Comparison of ENCODE assay signal across 19 mouse cellular contexts in the genomic region with DNA sequence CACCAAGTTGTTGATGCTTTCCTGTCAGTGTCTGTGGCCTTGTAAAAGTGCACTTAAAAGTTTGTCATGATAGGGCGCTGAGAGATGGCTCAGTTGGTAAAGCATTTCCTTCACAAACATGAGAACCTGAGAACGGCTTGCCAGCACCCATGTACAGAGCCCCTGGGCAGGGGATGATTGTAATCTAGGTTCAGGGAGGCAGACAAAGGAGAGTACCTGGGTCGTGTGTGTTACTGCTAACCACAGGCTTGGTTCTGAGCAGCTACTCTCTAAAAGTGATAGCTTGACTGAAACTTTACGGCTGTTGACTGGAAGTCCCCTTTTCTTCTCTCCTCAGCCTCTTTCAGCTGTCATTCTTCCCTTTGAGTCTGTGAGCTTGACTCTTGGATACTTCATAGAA.
DNase-seq lines count a peak whose midpoint lies in the region; ATAC-seq and TF ChIP-seq lines count a peak whose summit lies in the region.
"Had no signal": no experiment of that assay in that cellular context is flagged by ENCODE, and none has a peak within 500 bp of the region (broad histone marks: within the 10 kb centered on the region; RNA-seq: fewer than 3 reads in every experiment).

No protein-coding gene starts in this region.

- peak; percentile 45 for DNase-seq in A20 (ENCODE audit: low read depth, low spot score)
- peak; percentile 88 for DNase-seq in CD4-positive helper T cell, adult 2 months (ENCODE audit: low read depth, low spot score)
- DNase-seq in embryonic facial prominence, embryonic 10.5 days (ENCODE audit: low spot score): peak; percentile 7
- DNase-seq in splenic B cell, adult 2 months (ENCODE audit: low read depth, low spot score): peak; percentile 50
- DNase-seq in midbrain, embryonic 10.5 days (ENCODE audit: low spot score): no peak
- no peak for DNase-seq in gastrocnemius, adult 2 months
- DNase-seq: adrenal gland, postnatal 25 days; cerebellum, adult 8-10 months; gastrocnemius, postnatal 36 days; heart, postnatal 36 days; kidney, adult 8-10 months; kidney, postnatal 4 days; lung, embryonic 14.5 days; lung, postnatal 4 days had no signal

- no peak overlapping the region for H3K27ac ChIP-seq in embryonic facial prominence, embryonic 10.5 days (replicated peaks)
- H3K27ac ChIP-seq in forebrain, embryonic 15.5 days (replicated peaks): no peak overlapping the region
- H3K27ac ChIP-seq in midbrain, embryonic 10.5 days (replicated peaks): no peak overlapping the region
- H3K27ac ChIP-seq in gastrocnemius, adult 2 months: no peak overlapping the region
- H3K27ac ChIP-seq: limb, embryonic 15.5 days; midbrain, embryonic 13.5 days had no signal

- no peaks in the 10 kb centered on the region for H3K36me3 ChIP-seq in embryonic facial prominence, embryonic 10.5 days (replicated peaks)
- H3K36me3 ChIP-seq in splenic B cell, adult 2 months (ENCODE audit: control insufficient read depth, insufficient read depth, low read length, poor library complexity, severe bottlenecking): no peaks in the 10 kb centered on the region; the same call in 1 of the 2 replicates
- H3K36me3 ChIP-seq in forebrain, embryonic 15.5 days: no peaks in the 10 kb centered on the region
- no peaks in the 10 kb centered on the region for H3K36me3 ChIP-seq in midbrain, embryonic 10.5 days
- H3K36me3 ChIP-seq: heart, embryonic 12.5 days; limb, embryonic 15.5 days; midbrain, embryonic 13.5 days had no signal

- H3K4me2 ChIP-seq in forebrain, embryonic 15.5 days (replicated peaks): no peak overlapping the region
- H3K4me2 ChIP-seq: limb, embryonic 15.5 days; lung, embryonic 14.5 days had no signal

- no peaks in the 10 kb centered on the region for H3K27me3 ChIP-seq in embryonic facial prominence, embryonic 10.5 days (replicated peaks; ENCODE audit: low read depth, poor library complexity, severe bottlenecking)
- no peaks in the 10 kb centered on the region for H3K27me3 ChIP-seq in splenic B cell, adult 2 months (ENCODE audit: control insufficient read depth, insufficient read depth, low read length, poor library complexity, severe bottlenecking)
- no peaks in the 10 kb centered on the region for H3K27me3 ChIP-seq in forebrain, embryonic 15.5 days
- no peaks in the 10 kb centered on the region for H3K27me3 ChIP-seq in midbrain, embryonic 10.5 days (ENCODE audit: low read depth, poor library complexity, severe bottlenecking)
- H3K27me3 ChIP-seq: heart, embryonic 12.5 days; limb, embryonic 15.5 days; midbrain, embryonic 13.5 days had no signal

- H3K4me3 ChIP-seq in embryonic facial prominence, embryonic 10.5 days: no peak overlapping the region
- no peak overlapping the region for H3K4me3 ChIP-seq in forebrain, embryonic 15.5 days
- H3K4me3 ChIP-seq in midbrain, embryonic 10.5 days: no peak overlapping the region
- no peak overlapping the region for H3K4me3 ChIP-seq in gastrocnemius, adult 2 months
- H3K4me3 ChIP-seq: heart, embryonic 12.5 days; limb, embryonic 15.5 days; midbrain, embryonic 13.5 days had no signal

- H3K9me3 ChIP-seq in embryonic facial prominence, embryonic 10.5 days: peaks cover 4% of the 10 kb centered on the region; the same call in 1 of the 2 replicates
- H3K9me3 ChIP-seq in forebrain, embryonic 15.5 days: no peaks in the 10 kb centered on the region
- H3K9me3 ChIP-seq in midbrain, embryonic 10.5 days (replicated peaks): no peaks in the 10 kb centered on the region
- H3K9me3 ChIP-seq: heart, embryonic 12.5 days; limb, embryonic 15.5 days; midbrain, embryonic 13.5 days had no signal

- intact Hi-C loops in gastrocnemius, adult 2 months (cut with DNase I): no loop called here

- TF ChIP-seq CTCF in gastrocnemius, adult 2 months (IDR thresholded peaks at IDR 0.05): no peak

- ATAC-seq in forebrain, embryonic 15.5 days (replicated peaks): no peak
- ATAC-seq: hindbrain, embryonic 16.5 days; midbrain, embryonic 13.5 days had no signal

- WGBS in embryonic facial prominence, embryonic 10.5 days: 80% methylated on average over 4 of the region's 4 CpGs
- WGBS in forebrain, embryonic 15.5 days: 87% methylated on average over 4 of the region's 4 CpGs
- 87% methylated on average over 4 of the region's 4 CpGs for WGBS in midbrain, embryonic 10.5 days

- H3K9ac ChIP-seq in forebrain, embryonic 15.5 days (replicated peaks): no peak overlapping the region
- H3K9ac ChIP-seq: heart, embryonic 12.5 days; limb, embryonic 15.5 days; lung, embryonic 14.5 days; midbrain, embryonic 13.5 days had no signal

- peaks cover 44% of the 10 kb centered on the region for H3K4me1 ChIP-seq in embryonic facial prominence, embryonic 10.5 days
- H3K4me1 ChIP-seq in forebrain, embryonic 15.5 days: peaks cover 46% of the 10 kb centered on the region
- peaks cover 43% of the 10 kb centered on the region for H3K4me1 ChIP-seq in midbrain, embryonic 10.5 days

Comparison
In these comparisons a context has a peak if more than half of its experiments do, and no peak if none do; other contexts are left out.
1. DNase-seq: peak in A20 (single experiment), CD4-positive helper T cell, adult 2 months (single experiment), embryonic facial prominence, embryonic 10.5 days (single experiment) and splenic B cell, adult 2 months (single experiment); none in midbrain, embryonic 10.5 days (single experiment) and gastrocnemius, adult 2 months (single experiment).